Mouse (Mus musculus) liver, adult 2 months (tissue): ENCODE data around the gene Neb.

Source experiments
- CTCF ChIP-seq: fragments of 200-500 bp; IDR thresholded peaks from 2 replicates; pipeline ENCODE4 v1.5.1; 2011; ENCODE audit warnings: low read depth, low read length, control low read depth
- POLR2A ChIP-seq: fragments of 200-500 bp; IDR thresholded peaks from 2 replicates; pipeline ENCODE4 v1.6.1; 2011; ENCODE audit warnings: low read length, control low read depth; ENCODE audit not compliant: insufficient read depth; ENCODE audit errors: extremely low read depth

- TF ChIP-seq CTCF: no peak
- no peak for TF ChIP-seq POLR2A
Observed at GRCm38 (mm10) chr2:52315737-52316136, 62.5 kb downstream of the Neb start.
